Mouse (Mus musculus) brain, embryonic 14.5 days (tissue): ENCODE data around the gene Chek2. TPM values are rescaled to one million over a fixed set of nuclear protein-coding genes. Genes with fewer than 3 reads are reported as not detected.
"Not testable (repeated sequence)": the region's sequence is repeated elsewhere in the genome, so short reads cannot be mapped to it uniquely, and the experiment has no call there.

Experiments used
- DNase-seq: peaks from one replicate; pipeline ENCODE4 v3.0.0-alpha.2; 2011; ENCODE audit warnings: low read depth
- CTCF ChIP-seq: fragments of 200-500 bp; IDR thresholded peaks from 2 replicates; pipeline ENCODE4 v1.5.1; 2012; ENCODE audit warnings: inconsistent platforms, mild to moderate bottlenecking, moderate library complexity, borderline replicate concordance; ENCODE audit not compliant: insufficient read depth, insufficient read length; ENCODE audit errors: extremely low read depth
- POLR2A ChIP-seq: fragments of 200-500 bp; IDR thresholded peaks from 2 replicates; pipeline ENCODE4 v1.6.1; 2012; ENCODE audit warnings: mild to moderate bottlenecking, inconsistent platforms, borderline replicate concordance; ENCODE audit not compliant: poor library complexity, insufficient read depth, insufficient read length, severe bottlenecking; ENCODE audit errors: extremely low read depth
- polyA plus RNA-seq: library from polyadenylated mRNA; depleted of rRNA; stranded (reverse); fragments of >200 nt; gene quantifications from 2 replicates; pipeline ENCODE4 v1.2.3, GENCODE M21; 2012

The Chek2 gene
- polyA plus RNA-seq, 1 experiment = 6.3 TPM

DNA sequence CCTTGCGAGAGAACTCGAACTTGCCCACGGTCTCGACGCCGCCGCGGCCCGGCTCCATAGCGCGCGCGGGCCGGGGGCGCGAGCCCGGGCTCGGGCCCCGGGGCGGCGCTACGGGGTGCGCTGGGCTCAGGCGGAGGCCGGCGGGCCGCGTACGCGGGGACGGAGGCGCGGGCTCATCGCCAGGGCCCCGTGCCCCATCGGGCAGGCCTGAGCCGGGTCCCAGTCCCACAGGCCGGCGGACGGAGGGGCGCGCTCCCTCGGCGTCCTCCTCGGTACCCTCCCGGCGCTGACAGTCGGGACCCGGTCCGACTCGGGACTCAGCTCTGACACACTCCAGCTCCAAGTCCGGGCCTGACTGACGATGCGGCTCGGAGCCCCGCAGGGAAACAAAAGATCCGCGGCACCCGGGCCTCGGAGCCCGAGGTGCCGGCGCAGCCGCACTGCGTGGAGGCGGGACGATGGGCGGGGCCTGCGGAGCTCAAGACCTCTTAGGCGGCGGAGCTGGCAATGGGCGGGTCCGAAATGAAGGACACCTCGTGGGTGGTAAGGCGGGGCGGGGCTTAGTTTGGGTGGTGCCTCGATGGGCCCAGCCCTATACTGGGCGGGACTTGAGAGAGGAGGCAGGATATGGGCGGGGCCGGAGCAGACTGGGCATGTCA, 30.0 kb upstream of the Chek2 start, which contains the start of gene Ulk1:
TSS of gene Ulk1 (minus strand) at position 431 of the 659 bp plus-strand sequence.
- DNase-seq = peak; percentile 100
- no peak for TF ChIP-seq CTCF
- TF ChIP-seq POLR2A = peak; percentile 94

DNA sequence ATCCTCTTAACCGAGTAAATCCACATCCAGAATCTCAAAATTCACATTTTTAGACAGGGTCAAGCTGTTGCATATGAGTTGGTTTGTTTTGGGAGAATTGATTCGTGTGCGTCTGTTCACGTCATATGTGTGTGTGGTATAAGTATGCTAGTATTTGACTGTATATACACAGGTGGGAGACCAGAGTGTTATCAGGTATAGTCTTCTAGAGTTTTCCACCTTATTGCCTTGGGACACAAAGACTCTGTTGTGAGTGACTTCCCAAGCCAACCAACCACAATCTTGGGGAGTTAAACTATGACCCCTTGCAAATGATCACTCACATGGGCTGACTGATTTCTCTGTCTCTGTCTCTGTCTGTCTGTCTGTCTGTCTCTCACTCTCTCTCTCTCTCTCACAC, 15.4 kb upstream of the Chek2 start:
- TF ChIP-seq CTCF (no peak), POLR2A (no peak)
- DNase-seq = no peak

DNA sequence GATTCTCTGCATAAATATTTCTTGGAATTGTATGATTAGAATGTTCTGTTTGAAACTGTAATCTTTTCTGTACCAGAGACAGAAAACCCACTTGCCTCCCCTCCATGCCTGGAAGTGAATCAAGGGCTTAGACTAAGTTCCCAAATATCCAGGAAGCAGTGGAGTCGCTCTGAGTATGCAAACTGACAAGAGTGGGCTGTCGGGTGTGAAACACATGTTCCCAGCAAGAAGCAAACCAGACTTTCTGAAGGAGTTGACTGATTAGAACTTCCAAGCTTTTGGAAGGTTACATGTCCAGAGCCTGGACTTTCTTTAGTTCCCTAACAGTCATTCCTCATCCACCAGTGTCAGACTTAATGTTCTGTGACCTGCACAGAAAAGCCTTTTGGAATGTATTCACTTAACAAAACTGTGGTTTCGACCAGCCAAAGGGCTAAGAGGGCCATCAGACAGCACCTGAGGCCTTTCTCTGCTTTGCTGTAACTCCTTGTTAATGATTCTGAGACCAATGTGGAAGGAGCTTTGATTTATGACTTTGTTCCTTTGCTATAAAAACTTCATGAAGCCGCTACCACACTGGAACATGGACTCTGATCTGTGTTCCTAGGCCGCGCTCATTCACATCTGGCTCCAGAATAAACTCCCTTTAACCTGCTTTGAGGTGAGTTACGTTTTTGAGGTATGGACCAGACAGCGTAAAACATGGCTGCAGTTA, 12.8 kb upstream of the Chek2 start:
- TF ChIP-seq CTCF = no peak
- no peak for TF ChIP-seq POLR2A
- DNase-seq = no peak

DNA sequence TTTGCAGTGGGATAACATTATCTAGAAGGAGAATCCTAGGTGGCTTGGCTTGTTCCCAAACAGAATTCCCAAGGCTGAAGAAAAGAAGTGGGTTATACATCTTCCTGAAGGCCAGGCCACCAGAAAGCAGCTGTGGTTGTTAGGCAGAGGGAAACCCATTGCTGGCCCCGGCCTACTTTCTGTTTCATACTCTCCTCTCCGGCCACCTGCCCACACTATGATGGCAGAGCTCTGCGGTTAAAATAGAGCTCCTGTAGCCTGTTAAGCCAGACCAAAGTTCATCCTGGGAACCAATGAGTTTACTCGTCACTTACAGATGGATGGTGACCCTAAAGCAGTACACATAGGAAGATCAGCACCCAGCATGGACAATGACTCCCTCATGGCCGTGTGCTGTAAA, 12.2 kb upstream of the Chek2 start:
- no peak for DNase-seq

DNA sequence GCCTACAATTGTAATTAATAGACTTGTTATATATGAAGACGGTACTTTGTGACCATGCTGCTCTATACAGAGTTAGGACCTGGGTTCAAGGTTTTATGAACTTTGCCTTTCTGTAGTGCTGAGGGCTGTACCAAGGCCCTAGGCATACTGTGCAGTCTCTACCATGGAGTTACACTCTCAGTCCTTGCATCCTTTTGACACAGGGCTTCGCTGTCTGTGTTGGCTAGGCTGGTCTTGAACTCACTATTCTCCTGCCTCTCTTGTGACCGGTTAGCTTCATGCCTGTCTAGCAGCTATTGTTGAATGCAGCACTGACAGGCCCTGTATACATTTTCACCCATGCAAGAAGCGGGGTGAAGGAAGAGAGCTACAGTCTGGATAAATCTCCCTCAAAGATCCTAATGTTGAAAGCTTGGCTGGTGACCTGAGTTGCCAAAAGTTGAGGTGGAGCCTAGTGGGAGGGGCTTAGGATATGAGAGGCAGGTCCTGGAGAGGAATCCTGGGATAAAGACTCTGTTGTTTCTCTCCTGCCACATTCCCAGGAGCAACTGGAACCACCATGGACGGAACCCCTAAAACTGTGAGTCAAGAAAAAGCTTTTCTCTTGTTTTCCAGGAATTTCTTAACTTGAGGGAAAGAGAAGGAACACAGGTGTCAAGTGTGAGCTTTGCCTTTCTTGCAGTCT, 8.6 kb upstream of the Chek2 start:
- DNase-seq = no peak
- TF ChIP-seq CTCF (no peak), POLR2A (no peak)

More for the DNA sequence above, 12.2 kb upstream of the Chek2 start:
- TF ChIP-seq POLR2A (no peak), CTCF (no peak)

DNA sequence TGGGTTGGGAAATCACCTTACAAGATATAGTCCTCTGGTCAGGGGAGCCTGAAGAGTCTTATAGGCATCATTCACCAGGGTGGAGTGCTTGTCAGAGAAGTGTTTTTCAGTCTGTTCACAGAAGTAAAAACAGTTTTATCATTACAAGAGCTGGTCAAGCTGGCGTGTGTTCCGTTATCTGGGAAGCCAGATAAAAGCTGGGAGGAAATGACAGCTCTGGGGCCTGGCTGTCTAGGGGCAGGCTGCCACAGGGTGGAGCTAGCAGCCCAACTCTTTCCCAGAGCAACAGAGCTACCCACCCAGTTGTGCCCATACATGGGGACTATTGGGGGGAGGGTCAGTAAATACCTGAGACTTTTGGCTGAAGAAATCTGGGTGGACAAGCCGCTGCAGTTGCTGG, 3.8 kb upstream of the Chek2 start:
- DNase-seq = peak; percentile 57
- peak; percentile 78 for TF ChIP-seq CTCF
- TF ChIP-seq POLR2A = no peak

DNA sequence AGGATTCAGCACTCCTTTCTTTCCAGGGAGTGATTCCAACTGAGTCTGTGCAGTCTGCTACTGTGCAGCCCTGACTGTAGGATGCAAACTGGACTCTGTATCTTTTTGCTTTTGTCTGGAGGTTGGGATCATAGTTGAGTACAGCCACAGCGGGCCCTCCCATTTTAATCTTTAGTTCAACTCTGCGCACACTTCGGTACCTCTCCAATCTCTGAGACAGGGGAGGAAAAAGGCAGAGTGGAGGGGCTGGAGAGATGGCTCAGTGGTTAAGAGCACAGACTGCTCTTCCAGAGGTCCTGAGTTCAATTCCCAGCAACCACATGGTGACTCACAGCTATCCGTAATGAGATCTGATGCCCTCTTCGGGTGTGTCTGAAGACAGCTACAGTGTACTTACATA, 1.8 kb upstream of the Chek2 start:
- DNase-seq = not testable (repeated sequence)

DNA sequence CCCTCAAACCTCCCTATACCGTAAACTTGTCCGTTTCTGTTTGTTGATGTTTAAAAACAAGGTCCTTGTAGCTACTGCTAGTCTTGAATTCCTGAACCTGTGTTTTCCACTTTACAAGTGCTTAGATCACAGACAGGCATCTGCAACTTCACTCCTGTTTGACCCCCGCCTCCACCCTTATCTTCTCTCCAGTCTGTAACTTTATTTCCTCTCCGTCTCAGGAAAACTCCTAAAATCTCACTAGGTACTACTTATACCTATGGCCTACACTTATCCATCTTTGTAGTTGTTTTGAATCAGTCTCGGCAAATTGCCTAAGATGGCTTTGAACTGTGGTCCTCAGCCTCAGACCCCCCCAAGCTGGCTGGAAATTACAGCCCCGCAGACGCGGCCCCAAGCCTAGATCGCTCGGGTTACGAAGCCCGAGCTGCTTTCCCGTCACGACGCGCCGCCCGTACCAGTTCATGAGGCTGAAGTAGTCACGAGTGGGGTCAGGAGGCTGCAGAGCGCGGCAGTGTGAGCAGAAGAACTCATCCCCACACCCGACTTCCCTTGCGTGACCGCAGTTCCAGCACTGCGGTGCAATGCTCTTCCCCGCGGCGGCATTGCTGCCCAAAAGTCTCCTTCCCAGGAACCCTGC, 621 bp upstream of the Chek2 start:
- peak; percentile 2 for DNase-seq
- no peak for TF ChIP-seq CTCF
- TF ChIP-seq POLR2A = no peak

DNA sequence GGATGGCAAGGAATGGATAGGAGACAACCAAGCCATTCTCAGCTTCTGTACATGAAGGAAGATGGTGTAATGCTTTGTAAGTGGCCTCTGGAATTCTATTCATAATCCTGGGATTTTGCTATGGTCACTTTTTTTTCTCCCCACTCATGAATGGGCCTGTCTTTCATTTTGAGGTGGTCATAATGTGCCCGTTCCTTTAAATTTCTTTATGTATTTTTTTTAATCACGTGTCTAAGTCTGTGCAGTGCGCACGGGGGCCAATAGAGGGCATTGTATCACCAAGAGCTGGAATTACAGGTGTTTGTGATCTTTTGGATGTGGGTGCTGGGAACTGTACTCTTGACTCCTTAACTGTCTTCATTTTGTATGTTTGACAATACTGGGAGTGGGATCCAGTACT, 686 bp downstream of the Chek2 start:
- peak; percentile 14 for DNase-seq
- TF ChIP-seq POLR2A (no peak), CTCF (peak; percentile 44; the same call in 1 of the 2 replicates)

DNA sequence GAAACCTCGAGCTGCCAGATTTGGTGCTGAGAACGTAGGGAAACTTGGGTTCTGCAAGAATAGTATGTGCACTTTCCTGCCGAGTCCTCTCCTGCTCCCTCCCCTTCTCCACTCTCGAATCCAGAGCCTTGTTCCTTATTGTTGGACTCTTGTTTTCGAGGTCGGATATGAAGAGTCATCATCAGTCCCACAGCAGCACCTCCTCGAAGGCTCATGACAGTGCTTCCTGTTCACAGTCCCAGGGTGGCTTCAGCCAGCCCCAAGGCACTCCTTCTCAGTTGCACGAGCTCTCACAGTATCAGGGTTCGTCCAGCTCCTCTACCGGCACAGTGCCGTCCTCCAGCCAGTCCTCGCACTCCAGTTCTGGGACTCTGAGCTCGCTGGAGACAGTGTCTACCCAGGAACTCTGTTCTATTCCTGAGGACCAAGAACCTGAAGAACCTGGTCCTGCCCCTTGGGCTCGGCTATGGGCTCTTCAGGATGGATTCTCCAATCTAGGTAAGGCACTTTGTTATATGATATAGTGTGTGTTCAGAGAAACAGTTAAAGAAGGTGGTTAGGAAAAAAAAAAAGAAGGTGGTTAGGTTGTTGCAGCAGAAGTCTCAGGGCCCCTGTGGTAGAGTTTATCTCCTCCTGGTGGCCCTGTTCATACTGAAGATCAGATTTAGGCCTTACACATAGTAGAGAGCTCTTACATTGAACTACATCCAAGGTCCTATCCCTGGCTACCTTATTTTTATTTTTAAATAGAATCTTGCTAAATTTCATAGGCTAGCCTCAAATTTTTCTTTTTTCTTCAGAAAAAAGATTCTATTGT, 1.5 kb downstream of the Chek2 start:
- TF ChIP-seq POLR2A (no peak), CTCF (no peak)
- DNase-seq = no peak

DNA sequence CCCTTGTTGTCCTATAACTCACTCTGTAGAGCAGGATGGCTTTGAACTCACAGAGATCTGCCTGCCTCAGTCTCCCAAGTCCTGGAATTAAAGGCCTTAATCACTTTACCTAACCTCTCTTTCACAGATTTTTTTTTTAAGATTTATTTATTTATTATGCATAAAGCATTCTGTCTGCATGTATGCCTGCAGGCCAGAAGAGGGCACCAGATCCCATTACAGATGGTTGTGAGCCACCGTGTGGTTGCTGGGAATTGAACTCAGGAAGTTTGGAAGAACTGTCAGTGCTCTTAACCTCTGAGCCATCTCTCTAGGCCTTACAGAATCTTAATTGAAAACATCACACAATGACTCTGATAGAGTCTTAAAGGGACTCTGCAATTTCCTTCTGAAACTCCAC, 13.2 kb downstream of the Chek2 start:
- no peak for TF ChIP-seq POLR2A
- no peak for TF ChIP-seq CTCF

More for the DNA sequence above, 13.2 kb downstream of the Chek2 start:
- DNase-seq = no peak
